Mouse (Mus musculus): ENCODE measurements around the gene Naalad2. TPM values are rescaled to one million over a fixed set of nuclear protein-coding genes. Genes with fewer than 3 reads are reported as not detected.

The Naalad2 gene
- total RNA-seq, 1 experiment from 2014 or later = not detected

Other genes with a start within 250 kb of the Naalad2 start
- 72.2 to 138 TPM (median 89.4 TPM) in 3 replicates for gene Chordc1, start 110.9 kb downstream of the Naalad2 start, total RNA-seq (2017)
- gene Ubtfl1, start 1.4 kb upstream of the Naalad2 start, total RNA-seq (2017) = not detected in 3 replicates
- not detected in 3 replicates for gene Mbd3l2, start 27.7 kb upstream of the Naalad2 start, total RNA-seq (2017)
- gene Zfp558, start 75.3 kb upstream of the Naalad2 start, total RNA-seq (2017) = 0.78 to 2.6 TPM in 2 of 3 replicates, not detected in the other
- not detected in 3 replicates for gene Mbd3l1, start 75.4 kb upstream of the Naalad2 start, total RNA-seq (2017)